Mouse (Mus musculus) heart, embryonic 10.5 days (tissue): Measurements from ENCODE around the gene Mad1l1. TPM values are rescaled to one million over a fixed set of nuclear protein-coding genes. Genes with fewer than 3 reads are reported as not detected.
"Not testable (repeated sequence)": the region's sequence is repeated elsewhere in the genome, so short reads cannot be mapped to it uniquely, and the experiment has no call there.

Experiments used
- DNase-seq: peaks from one replicate; pipeline ENCODE4 v3.0.0-alpha.2; 2017; ENCODE audit warnings: low spot score
- H3K27ac ChIP-seq: fragments of 300-500 bp; sonication (generic); 2 replicates; pipeline ENCODE4 v1.5.1; 2016; ENCODE audit warnings: mild to moderate bottlenecking
- H3K27me3 ChIP-seq: fragments of 300-500 bp; sonication (generic); 2 replicates; pipeline ENCODE4 v1.6.1; 2016; ENCODE audit warnings: mild to moderate bottlenecking; ENCODE audit not compliant: poor library complexity, insufficient read depth, severe bottlenecking
- H3K36me3 ChIP-seq: fragments of 300-500 bp; sonication (generic); 2 replicates; pipeline ENCODE4 v1.6.1; 2016; ENCODE audit warnings: mild to moderate bottlenecking, moderate library complexity
- H3K4me1 ChIP-seq: fragments of 300-500 bp; sonication (generic); 2 replicates; pipeline ENCODE4 v1.6.1; 2016; ENCODE audit warnings: mild to moderate bottlenecking
- H3K4me3 ChIP-seq: fragments of 300-500 bp; sonication (generic); 2 replicates; pipeline ENCODE4 v1.5.1; 2016; ENCODE audit warnings: mild to moderate bottlenecking, moderate library complexity
- H3K9me3 ChIP-seq: fragments of 300-500 bp; sonication (generic); 2 replicates; pipeline ENCODE4 v1.6.1; 2016; ENCODE audit warnings: mild to moderate bottlenecking, moderate library complexity
- WGBS: fragments of 180-500 bp; shearing (Covaris S2); methylation state at CpG from one replicate; pipeline ENCODE4 v1.1.7; 2016; 5-methylcytosine and 5-hydroxymethylcytosine counted together
- polyA plus RNA-seq: library from polyadenylated mRNA; unstranded; fragments of >200 nt; fragmentation: Nextera tagmentation; extraction: Ambion mirVana; gene quantifications from 2 replicates; pipeline ENCODE4 v1.2.1, GENCODE M21; 2016

Gene Mad1l1
- polyA plus RNA-seq, 1 experiment from 2014 or later = 43.5 TPM

- 59% methylated on average over 3 of the region's 3 CpGs for WGBS
- Histone ChIP-seq H3K9me3 (no peaks in the 10 kb centered on the region), H3K4me1 (peaks cover 4% of the 10 kb centered on the region), H3K27me3 (no peaks in the 10 kb centered on the region), H3K36me3 (0 out of 2 replicates have a peak, but pooled peaks cover 2% of the 10 kb centered on the region), H3K27ac (no peak overlapping the region), H3K4me3 (no peak overlapping the region)
- no peak for DNase-seq
Measured at GRCm38 (mm10) chr5:140002541-140002940, 318.8 kb downstream of the Mad1l1 start.

DNA sequence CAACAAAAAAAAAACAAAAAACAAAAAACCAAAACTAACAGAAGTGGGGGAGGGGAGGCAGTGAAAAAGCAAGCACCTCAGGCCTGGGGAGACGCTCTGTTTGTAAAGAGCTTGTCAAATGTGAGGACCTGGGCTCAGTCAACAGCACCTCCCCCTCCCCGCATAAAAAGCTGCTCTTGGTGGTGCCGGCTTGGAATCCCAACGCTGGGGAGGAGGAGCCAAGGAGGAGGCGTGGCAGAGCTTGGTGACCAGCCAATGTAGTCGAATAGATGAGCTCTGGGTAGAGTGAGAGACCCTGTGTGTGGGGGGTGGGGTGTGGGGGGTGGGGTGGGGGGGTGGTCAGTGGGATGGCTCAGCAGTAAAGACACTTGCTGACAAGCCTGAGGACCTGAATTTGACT is 322.4 kb downstream of the Mad1l1 start:
- no peaks in the 10 kb centered on the region for H3K27me3 ChIP-seq
- no peak for DNase-seq
- H3K27ac ChIP-seq = no peak overlapping the region
- H3K4me3 ChIP-seq = no peak overlapping the region
- H3K36me3 ChIP-seq = no peaks in the 10 kb centered on the region
- no peaks in the 10 kb centered on the region for H3K9me3 ChIP-seq
- H3K4me1 ChIP-seq = no peaks in the 10 kb centered on the region; the same call in 1 of the 2 replicates
- WGBS = 24% methylated on average over 6 of the region's 6 CpGs

GRCm38 (mm10) chr5:139998321-139998720 is 323.0 kb downstream of the Mad1l1 start:
- WGBS = 75% methylated on average over 12 of the region's 12 CpGs
- not testable (repeated sequence) for H3K27me3 ChIP-seq, H3K4me3 ChIP-seq, H3K27ac ChIP-seq, H3K36me3 ChIP-seq, DNase-seq, H3K4me1 ChIP-seq, H3K9me3 ChIP-seq

- 0 out of 2 replicates have a peak, but pooled peaks cover 1% of the 10 kb centered on the region for H3K27me3 ChIP-seq
- H3K27ac ChIP-seq = no peak overlapping the region
- no peaks in the 10 kb centered on the region for H3K4me1 ChIP-seq
- 0 out of 2 replicates have a peak, but pooled peaks cover 3% of the 10 kb centered on the region for H3K9me3 ChIP-seq
- DNase-seq = no peak
- no peak overlapping the region for H3K4me3 ChIP-seq
- H3K36me3 ChIP-seq = no peaks in the 10 kb centered on the region
- 85% methylated on average over 3 of the region's 3 CpGs for WGBS
Measured at GRCm38 (mm10) chr5:139991531-139991930, 329.8 kb downstream of the Mad1l1 start.

- H3K9me3 ChIP-seq = no peaks in the 10 kb centered on the region
- no peaks in the 10 kb centered on the region for H3K4me1 ChIP-seq
- DNase-seq = no peak
- H3K36me3 ChIP-seq = no peaks in the 10 kb centered on the region
- peaks cover 25% of the 10 kb centered on the region for H3K27me3 ChIP-seq
- no peak overlapping the region for H3K27ac ChIP-seq
- 28% methylated on average over 18 of the region's 18 CpGs for WGBS
- H3K4me3 ChIP-seq = no peak overlapping the region; the same call in 1 of the 2 replicates
Measured at GRCm38 (mm10) chr5:139985073-139985746, 336.1 kb downstream of the Mad1l1 start.

DNA sequence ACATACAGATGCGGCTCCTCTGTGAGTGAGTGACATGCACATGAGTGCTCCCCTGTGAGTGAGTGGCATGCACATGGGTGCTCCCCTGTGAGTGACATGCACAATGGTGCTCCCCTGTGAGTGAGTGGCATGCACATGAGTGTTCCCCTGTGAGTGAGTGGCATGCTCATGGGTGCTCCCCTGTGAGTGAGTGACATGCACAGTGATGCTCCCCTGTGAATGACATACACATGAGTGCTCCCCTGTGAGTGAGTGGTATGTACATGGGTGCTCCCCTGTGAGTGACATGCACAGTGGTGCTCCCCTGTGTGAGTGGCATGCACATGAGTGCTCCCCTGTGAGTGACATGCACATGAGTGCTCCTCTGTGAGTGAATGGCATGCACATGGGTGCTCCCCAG is 339.4 kb downstream of the Mad1l1 start:
- DNase-seq = no peak
- Histone ChIP-seq H3K4me3 (no peak overlapping the region), H3K4me1 (no peaks in the 10 kb centered on the region), H3K9me3 (no peaks in the 10 kb centered on the region), H3K27ac (no peak overlapping the region), H3K36me3 (no peaks in the 10 kb centered on the region), H3K27me3 (peaks cover 41% of the 10 kb centered on the region)
- WGBS = 77% methylated on average over 1 of the region's 1 CpGs

DNA sequence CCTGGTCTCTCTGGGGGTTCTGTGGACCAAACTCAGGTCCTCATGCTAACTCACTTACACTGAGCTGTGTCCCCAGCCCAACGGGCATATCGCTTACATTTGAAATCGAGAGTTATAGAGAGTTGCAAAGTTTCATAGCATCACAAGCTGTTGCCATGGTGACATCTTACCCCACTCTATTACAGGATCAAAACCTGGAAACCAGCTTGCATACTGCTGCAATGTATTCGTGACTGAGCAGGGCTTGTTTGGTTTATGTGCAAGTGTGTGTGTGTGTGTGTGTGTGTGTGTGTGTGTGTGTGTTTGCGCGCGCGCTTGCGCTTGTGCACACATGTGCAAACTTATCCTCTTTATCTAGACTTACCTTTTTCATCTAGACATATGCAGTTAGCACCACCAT is 342.0 kb downstream of the Mad1l1 start:
- H3K4me1 ChIP-seq = no peaks in the 10 kb centered on the region
- H3K36me3 ChIP-seq = no peaks in the 10 kb centered on the region
- H3K27ac ChIP-seq = no peak overlapping the region
- no peak for DNase-seq
- H3K9me3 ChIP-seq = no peaks in the 10 kb centered on the region
- peaks cover 49% of the 10 kb centered on the region for H3K27me3 ChIP-seq
- WGBS = 80% methylated on average over 9 of the region's 9 CpGs
- no peak overlapping the region for H3K4me3 ChIP-seq

- Histone ChIP-seq H3K36me3 (no peaks in the 10 kb centered on the region), H3K4me3 (no peak overlapping the region), H3K4me1 (no peaks in the 10 kb centered on the region), H3K27me3 (peaks cover 54% of the 10 kb centered on the region), H3K9me3 (no peaks in the 10 kb centered on the region), H3K27ac (no peak overlapping the region)
- DNase-seq = peak; percentile 73
- WGBS = 6% methylated on average over 13 of the region's 13 CpGs
Measured at GRCm38 (mm10) chr5:139978525-139979276, 342.7 kb downstream of the Mad1l1 start.

DNA sequence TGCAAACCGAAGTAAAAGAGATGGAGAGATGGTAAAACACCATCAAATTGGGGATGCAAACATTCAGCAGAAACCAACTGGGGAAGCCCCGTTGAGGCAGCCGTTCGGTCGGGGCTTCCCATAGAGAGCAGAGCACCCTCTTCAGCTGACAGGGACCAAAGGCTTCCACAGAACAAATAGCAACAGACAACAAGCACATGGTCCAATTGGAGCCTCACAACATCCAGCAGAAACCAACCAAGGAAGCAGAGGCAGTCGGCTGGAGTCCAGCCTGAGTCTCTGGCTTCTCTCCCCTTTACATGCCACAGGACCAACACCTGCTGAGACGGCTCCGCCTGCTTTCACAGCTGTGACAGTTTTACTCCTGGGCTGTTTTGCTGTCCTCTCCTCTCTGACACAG is 343.9 kb downstream of the Mad1l1 start:
- no peak for DNase-seq
- Histone ChIP-seq H3K36me3 (no peaks in the 10 kb centered on the region), H3K27ac (no peak overlapping the region), H3K27me3 (peaks cover 66% of the 10 kb centered on the region), H3K4me3 (no peak overlapping the region), H3K4me1 (no peaks in the 10 kb centered on the region), H3K9me3 (no peaks in the 10 kb centered on the region)
- WGBS = 33% methylated on average over 8 of the region's 8 CpGs

DNA sequence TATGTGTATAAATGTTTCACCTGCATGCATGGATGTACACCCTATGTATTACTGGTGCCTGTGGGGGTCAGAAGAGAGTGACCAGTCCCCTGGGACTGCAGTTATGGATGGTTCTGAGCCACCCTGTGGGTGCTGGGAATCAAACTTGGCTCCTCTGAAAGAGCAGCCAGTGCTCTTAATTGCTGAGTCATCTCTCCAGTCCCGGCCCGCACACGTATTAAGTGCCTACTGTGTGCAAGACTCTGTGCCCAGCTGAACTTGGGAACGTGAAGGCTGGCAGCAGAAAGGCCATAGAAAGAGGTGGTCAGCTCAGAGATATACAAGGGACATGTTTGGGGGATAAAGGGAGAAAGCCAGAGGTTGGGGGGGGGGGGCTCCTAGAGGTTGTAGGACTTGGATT is 344.8 kb downstream of the Mad1l1 start:
- DNase-seq = no peak
- 85% methylated on average over 4 of the region's 4 CpGs for WGBS
- no peaks in the 10 kb centered on the region for H3K4me1 ChIP-seq
- peaks cover 70% of the 10 kb centered on the region for H3K27me3 ChIP-seq
- no peak overlapping the region for H3K4me3 ChIP-seq
- no peaks in the 10 kb centered on the region for H3K36me3 ChIP-seq
- no peaks in the 10 kb centered on the region for H3K9me3 ChIP-seq
- H3K27ac ChIP-seq = no peak overlapping the region

DNA sequence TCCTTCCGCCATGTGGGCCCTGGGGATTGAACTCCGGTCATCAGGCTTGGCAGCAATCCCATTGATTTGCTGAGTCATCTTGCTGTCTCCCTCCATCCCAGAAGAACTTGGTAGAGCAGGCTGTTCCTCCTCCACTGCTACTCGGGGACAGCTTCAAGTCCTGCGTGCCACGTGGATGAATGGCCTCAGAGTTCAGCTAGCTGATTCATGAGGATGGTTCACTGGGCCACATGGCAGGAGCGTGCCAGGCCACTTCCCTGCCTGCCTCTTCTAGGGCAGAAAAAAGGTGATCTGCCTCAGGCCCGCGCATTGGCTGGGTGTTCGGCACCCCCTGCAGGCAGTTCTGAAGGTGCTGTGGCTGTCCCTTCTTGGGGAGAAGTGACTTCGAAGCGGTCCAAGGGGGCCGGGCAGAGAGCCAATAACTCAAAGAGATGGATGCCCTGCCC is 351.1 kb downstream of the Mad1l1 start:
- Histone ChIP-seq H3K27ac (no peak overlapping the region), H3K36me3 (no peaks in the 10 kb centered on the region), H3K27me3 (peaks cover 92% of the 10 kb centered on the region), H3K9me3 (no peaks in the 10 kb centered on the region), H3K4me3 (no peak overlapping the region), H3K4me1 (no peaks in the 10 kb centered on the region)
- 71% methylated on average over 12 of the region's 12 CpGs for WGBS
- peak; percentile 74 for DNase-seq

DNA sequence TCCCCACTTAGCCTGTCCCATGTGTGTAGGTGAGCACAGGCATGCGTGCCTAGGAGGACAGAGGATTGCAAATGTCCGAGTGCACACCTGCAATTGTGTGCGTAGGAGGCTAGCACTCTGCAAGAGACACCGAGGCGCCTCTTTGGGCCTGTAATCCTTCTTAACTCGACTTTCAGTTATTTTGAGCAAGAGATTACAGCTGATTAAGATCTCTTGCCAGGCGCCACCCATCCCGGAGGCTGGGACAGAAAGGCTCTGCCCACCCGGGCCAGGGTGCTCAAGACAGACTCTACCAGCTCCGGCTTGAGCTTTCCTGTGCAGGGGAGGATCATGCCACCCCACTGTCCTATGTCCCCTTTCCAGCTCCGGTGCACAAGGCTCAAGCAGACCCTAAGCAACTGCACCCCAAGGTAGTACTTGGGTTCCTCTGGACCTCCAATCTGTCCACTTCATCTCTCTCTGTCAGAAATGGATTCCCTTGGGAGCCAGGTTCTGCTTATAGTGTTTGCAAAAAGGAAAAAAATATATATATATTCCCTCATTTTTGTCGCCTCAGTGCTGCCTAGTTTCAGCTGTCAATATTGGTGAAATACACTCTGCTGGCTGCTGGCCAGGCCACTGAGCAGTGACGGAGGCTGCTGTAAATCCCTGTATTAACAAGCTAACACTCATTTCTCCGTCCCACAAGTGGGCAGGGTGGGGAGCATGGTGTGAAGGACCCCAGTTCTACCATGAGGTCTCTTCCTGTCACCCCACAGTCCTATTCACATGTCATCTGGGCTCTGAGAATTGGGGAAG is 352.0 kb downstream of the Mad1l1 start:
- Histone ChIP-seq H3K4me3 (no peak overlapping the region), H3K27ac (no peak overlapping the region), H3K36me3 (no peaks in the 10 kb centered on the region), H3K9me3 (no peaks in the 10 kb centered on the region), H3K4me1 (no peaks in the 10 kb centered on the region), H3K27me3 (peaks cover 91% of the 10 kb centered on the region)
- 75% methylated on average over 14 of the region's 14 CpGs for WGBS
- no peak for DNase-seq

GRCm38 (mm10) chr5:139965596-139965995 is 355.8 kb downstream of the Mad1l1 start:
- no peak for DNase-seq
- no peaks in the 10 kb centered on the region for H3K9me3 ChIP-seq
- no peaks in the 10 kb centered on the region for H3K36me3 ChIP-seq
- no peak overlapping the region for H3K27ac ChIP-seq
- 91% methylated on average over 14 of the region's 14 CpGs for WGBS
- H3K27me3 ChIP-seq = peaks cover 62% of the 10 kb centered on the region
- no peaks in the 10 kb centered on the region; the same call in 1 of the 2 replicates for H3K4me1 ChIP-seq
- no peak overlapping the region for H3K4me3 ChIP-seq
